Mouse (Mus musculus): Measurements from ENCODE around the gene Zfp746.

The Zfp746 gene

GRCm38 (mm10) chr6:48047450-48048351, 38.7 kb downstream of the Zfp746 start:
- no peak for DNase-seq (ENCODE audit: extremely low read depth, low read depth)

DNA sequence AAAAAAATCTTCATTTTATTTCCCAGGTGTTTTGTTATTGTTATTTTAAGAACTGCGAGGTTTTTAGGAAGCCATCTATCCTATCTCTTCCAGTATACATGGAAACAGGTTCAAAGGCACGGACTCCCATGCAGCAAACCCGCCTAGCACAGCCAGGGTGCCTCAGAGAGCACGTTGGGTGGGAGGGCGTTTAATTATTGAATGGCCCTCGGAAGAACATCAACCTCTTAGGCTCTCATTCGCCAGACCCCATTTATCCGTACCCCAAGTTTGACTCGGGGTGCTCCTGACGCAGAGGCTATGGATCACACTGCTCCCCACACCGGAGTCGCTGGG, 39.3 kb downstream of the Zfp746 start:
- DNase-seq (ENCODE audit: extremely low read depth, low read depth), result peak; percentile 43

- no peak for DNase-seq (ENCODE audit: extremely low read depth, low read depth)
Measured at GRCm38 (mm10) chr6:48032661-48033060, 53.7 kb downstream of the Zfp746 start.

- DNase-seq (ENCODE audit: extremely low read depth, low read depth), result no peak
Measured at GRCm38 (mm10) chr6:48025905-48026660, 60.3 kb downstream of the Zfp746 start.

DNA sequence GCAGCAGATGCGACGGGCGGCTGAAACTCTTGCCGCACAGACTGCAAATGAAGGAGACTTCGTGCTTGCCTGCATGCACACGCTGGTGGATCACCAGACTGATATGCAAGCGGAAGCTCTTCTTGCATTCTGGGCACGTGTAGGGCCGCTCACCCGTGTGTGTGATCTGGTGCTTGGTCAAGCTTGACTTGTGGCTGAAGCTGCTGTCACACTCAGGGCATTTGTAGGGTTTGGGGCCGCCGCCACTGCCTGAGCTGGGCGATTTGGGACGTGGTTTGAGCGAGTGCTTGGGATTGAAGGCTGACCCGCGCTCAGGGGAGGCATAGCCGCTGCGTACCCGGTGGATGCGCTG, 61.4 kb downstream of the Zfp746 start:
- DNase-seq (ENCODE audit: extremely low read depth, low read depth), result no peak

DNA sequence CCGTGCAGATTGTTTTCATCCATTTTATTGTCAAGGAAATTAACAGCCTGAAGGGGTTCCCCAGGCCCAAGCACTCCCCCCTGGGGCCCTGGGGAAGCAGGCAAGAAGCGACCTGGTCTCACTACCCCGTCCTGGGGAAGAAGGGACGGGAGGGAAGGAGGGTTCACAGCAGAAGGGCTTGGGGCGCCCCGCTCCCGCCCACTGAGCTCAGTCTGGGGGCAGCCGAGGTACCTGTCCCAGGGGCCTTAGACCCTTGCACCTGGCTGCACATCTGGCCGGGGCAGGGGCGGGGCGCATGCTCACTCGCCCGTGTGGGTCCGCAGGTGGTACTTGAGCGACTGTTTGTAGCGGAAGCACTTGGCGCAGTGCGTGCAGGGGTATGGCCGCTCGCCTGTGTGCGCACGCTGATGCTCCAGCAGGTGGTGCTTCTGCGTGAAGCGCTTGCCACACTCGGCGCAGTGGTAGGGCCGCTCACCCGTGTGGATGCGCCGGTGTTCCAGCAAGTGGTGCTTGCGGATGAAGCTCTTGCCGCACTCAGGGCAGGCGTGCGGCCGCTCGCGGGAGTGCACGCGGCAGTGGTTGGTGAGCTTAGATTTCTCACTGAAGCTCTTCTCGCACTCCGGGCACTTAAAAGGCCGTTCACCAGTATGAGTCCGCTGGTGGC, 61.9 kb downstream of the Zfp746 start:
- DNase-seq (ENCODE audit: extremely low read depth, low read depth), result no peak

- no peak for DNase-seq (ENCODE audit: extremely low read depth, low read depth)
Measured at GRCm38 (mm10) chr6:48022672-48023071, 63.7 kb downstream of the Zfp746 start.

DNA sequence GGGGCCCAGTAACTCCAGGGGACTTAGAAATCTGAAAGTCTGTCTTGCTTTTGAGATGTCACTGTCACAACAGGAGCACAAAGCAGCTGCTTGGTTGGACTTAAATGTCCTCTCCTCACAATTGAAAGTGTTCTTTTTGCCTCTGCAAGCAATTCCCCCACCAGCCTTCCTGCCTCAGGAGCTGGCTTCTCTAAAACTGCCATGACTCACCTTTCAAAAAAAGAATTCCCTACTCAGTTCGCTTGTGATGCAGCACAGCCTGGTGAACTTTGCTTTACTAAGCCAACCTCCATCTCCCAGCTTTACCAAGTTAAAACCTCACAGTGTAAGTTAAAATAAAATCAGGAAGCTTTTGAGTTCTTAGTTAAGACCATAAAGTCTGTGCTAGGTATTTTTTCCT, 64.7 kb downstream of the Zfp746 start:
- no peak for DNase-seq (ENCODE audit: extremely low read depth, low read depth)

DNA sequence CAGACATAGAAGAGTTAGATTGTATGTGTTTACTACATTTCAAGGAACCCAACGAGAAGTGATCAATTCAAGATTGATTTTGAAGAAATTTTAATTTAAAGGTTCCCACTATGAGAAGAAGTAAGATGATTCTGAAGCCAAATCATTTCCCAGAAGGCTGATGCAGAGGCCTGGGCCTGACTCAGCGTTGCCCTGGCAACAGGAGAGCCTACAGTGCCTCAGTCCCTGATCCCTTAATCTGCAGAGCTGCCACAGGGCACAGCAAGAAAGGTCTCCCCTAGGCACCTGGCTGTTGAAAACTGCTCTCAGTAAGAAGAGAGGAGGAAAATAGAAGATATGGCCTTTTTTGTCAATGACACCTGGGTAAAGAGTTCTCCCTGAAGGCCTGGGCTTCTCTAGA, 66.4 kb downstream of the Zfp746 start:
- no peak for DNase-seq (ENCODE audit: extremely low read depth, low read depth)

- no peak for DNase-seq (ENCODE audit: extremely low read depth, low read depth)
Measured at GRCm38 (mm10) chr6:48016841-48017240, 69.6 kb downstream of the Zfp746 start.

DNA sequence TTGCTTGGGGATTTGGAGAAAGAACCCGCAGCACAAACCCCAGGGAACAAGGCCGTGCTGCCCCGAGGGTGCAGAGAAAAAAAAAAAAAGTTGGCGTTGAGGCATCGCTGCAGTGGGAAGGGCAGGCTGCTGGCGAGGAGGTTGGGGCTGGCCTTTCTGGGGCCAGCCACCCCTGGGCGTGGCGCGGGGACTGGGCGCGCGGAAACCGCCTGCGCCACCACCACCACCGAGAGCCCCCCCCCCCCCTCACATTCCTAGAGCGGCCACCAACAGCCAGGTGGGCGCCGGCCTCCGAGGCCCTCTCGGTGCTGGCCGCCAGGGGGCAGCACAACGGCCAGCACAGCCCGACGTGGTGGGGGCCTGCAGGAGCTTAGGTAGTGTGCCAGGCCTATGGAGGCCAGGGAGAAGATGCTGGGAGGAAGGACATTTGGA, 70.3 kb downstream of the Zfp746 start:
- peak; percentile 40 for DNase-seq (ENCODE audit: extremely low read depth, low read depth)

Data from MEL-GATA-1-ER (cell line).